Mouse (Mus musculus): Measurements from ENCODE around the gene Scrt2. TPM values are rescaled to one million over a fixed set of nuclear protein-coding genes. Genes with fewer than 3 reads are reported as not detected.
A peak's percentile ranks its signal among the peaks of the same experiment; 100 is the strongest.

The Scrt2 gene
- polyA plus RNA-seq (2015; fragmentation: Nextera tagmentation; extraction: Ambion mirVana), result not detected in 2 replicates

DNA sequence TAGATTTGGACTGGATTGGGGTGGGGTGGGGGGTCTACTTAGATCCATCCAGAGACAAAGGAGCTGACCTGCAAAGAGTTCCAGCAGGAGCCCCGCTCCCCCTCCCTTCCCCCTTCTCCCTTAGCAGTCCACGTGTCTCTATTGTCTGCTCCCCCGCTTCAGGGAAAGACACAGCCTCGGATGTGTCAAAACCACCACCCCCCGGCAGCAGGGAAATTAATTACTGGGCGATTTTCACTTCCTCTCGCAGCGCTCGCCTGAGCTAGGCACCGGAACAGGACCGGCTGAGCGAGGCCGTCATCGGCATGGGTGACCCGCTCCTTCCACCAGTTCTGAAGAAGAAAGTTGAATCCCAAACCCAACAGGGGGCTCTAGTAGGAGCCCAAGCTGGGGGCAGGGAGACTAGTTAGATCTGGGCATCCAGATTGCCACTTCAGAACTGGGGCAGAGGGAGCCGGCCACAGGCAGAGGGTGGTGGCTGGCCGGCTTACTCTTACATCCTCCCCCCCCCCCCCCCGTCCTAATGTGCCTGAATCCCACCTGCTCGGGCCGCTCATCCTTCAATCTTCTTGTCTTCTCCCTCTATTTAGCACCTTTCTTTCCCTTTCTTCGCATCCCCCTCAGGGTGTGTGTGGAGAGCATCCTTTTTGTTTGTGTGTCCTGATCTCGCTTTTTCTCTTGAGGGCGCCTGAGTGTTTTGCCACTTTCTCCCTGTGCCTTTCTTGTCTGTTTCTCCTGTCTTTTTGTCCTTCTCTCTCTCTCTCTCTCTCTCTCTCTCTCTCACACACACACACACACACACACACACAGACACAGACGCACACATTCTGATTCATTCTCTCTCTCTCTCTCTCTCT, at the start of gene Scrt2:
Gene Scrt2, plus strand, starts transcription at position 845 of the 857 bp plus-strand sequence.
- Histone ChIP-seq H3K4me2 (replicated peaks; ENCODE audit: low read depth, low read length) (peak within 1 kb of the TSS; percentile 42), H3K9ac (replicated peaks; ENCODE audit: low read depth) (no peak within 1 kb of the TSS), H3K4me3 (ENCODE audit: low read depth, low read length) (no peak within 1 kb of the TSS), H3K27ac (ENCODE audit: low read length) (no peak within 1 kb of the TSS), H3K9me3 (ENCODE audit: low read length) (no peaks in the 10 kb centered on the region), H3K27me3 (replicated peaks; ENCODE audit: insufficient read depth, low read length) (peaks cover 45% of the 10 kb centered on the region), H3K4me1 (ENCODE audit: insufficient read depth, low read depth, low read length) (0 out of 2 replicates have a peak, but pooled peaks cover 4% of the 10 kb centered on the region), H3K36me3 (ENCODE audit: insufficient read depth, low read length) (no peaks in the 10 kb centered on the region)
- no peak for ATAC-seq
- no peak for TF ChIP-seq EP300 (IDR thresholded peaks at IDR 0.05)
- no peak for TF ChIP-seq CTCF (IDR thresholded peaks at IDR 0.05)
- 1% methylated on average over 24 of the region's 24 CpGs for WGBS
- DNase-seq (ENCODE audit: low spot score), result no peak

DNA sequence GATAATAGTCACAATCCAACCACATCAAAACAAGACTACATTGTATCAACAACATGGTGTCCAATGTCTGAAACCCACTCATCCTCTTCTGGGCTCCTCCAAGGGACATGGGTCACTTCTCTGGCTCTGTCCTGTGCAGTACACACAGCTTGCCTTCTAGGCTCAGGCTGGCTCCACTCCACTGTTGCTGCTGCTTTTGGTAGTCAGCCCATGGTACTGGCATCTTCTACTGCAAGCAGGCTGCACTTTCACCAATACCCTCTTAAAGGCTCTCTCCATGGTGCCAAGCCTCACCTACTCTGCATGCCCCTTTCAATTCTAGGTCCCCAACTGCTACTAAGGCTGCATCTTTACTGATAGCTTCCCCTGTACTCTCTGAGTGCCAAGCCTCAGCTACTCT, 41.2 kb upstream of the Scrt2 start:
- Histone ChIP-seq H3K4me3 (ENCODE audit: low read depth, low read length) (no peak overlapping the region), H3K27me3 (replicated peaks; ENCODE audit: insufficient read depth, low read length) (no peaks in the 10 kb centered on the region), H3K4me2 (replicated peaks; ENCODE audit: low read depth, low read length) (no peak overlapping the region), H3K36me3 (ENCODE audit: insufficient read depth, low read length) (no peaks in the 10 kb centered on the region), H3K27ac (ENCODE audit: low read length) (no peak overlapping the region), H3K4me1 (ENCODE audit: insufficient read depth, low read depth, low read length) (no peaks in the 10 kb centered on the region), H3K9ac (replicated peaks; ENCODE audit: low read depth) (no peak overlapping the region), H3K9me3 (ENCODE audit: low read length) (no peaks in the 10 kb centered on the region)
- ATAC-seq (no peak), DNase-seq (ENCODE audit: low spot score) (no peak)
- no peak for TF ChIP-seq EP300 (IDR thresholded peaks at IDR 0.05)
- TF ChIP-seq CTCF (IDR thresholded peaks at IDR 0.05), result no peak

DNA sequence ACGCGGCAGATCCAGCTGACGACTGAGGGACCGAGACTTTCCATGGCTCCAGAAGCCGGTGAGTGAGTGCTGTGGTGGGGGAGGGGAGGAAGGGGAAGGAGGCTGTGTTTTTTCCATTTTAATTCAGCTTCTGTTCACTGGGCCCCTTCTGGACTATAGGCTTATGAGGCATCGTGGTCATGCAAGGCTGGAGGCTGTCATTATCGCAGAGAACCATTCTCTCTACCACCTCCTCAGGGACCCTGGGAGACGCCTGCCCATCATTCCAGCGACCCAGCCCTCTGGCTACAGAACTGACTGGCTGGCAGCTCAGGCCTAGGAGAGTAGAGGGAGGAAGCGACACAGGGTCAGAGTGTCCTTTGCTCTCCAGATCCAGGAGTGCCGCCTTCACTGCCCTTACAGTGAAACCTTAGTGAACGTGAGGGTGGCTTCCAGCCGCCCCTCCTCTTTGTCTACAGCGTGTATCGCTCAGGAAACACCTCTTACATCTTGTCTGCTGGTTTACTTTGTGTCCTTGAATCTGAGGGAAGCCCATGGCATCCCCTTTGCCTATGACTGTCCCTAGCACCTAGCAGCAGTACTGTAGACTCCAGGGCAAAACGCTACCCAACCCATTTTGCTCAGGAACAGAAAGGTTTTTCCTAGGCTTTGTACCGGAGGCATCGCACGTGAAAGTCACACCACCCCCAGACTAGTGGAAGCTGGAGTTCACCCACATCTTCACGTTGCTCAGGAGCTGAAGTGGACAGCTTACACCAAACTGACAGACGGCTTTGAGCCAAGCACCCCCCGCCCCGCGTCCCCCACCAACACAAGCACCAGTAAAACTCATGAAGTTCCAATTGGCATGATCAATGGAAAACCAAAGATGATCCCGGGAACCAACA, 34.0 kb upstream of the Scrt2 start:
- Histone ChIP-seq H3K27me3 (replicated peaks; ENCODE audit: insufficient read depth, low read length) (peaks cover 45% of the 10 kb centered on the region), H3K36me3 (ENCODE audit: insufficient read depth, low read length) (no peaks in the 10 kb centered on the region), H3K9me3 (ENCODE audit: low read length) (no peaks in the 10 kb centered on the region), H3K27ac (ENCODE audit: low read length) (no peak overlapping the region), H3K9ac (replicated peaks; ENCODE audit: low read depth) (no peak overlapping the region), H3K4me1 (ENCODE audit: insufficient read depth, low read depth, low read length) (peaks cover 10% of the 10 kb centered on the region), H3K4me2 (replicated peaks; ENCODE audit: low read depth, low read length) (no peak overlapping the region), H3K4me3 (ENCODE audit: low read depth, low read length) (no peak overlapping the region)
- ATAC-seq (no peak), DNase-seq (ENCODE audit: low spot score) (no peak)
- no peak for TF ChIP-seq EP300 (IDR thresholded peaks at IDR 0.05)
- TF ChIP-seq CTCF (IDR thresholded peaks at IDR 0.05), result no peak
- 3% methylated on average over 25 of the region's 25 CpGs for WGBS

DNA sequence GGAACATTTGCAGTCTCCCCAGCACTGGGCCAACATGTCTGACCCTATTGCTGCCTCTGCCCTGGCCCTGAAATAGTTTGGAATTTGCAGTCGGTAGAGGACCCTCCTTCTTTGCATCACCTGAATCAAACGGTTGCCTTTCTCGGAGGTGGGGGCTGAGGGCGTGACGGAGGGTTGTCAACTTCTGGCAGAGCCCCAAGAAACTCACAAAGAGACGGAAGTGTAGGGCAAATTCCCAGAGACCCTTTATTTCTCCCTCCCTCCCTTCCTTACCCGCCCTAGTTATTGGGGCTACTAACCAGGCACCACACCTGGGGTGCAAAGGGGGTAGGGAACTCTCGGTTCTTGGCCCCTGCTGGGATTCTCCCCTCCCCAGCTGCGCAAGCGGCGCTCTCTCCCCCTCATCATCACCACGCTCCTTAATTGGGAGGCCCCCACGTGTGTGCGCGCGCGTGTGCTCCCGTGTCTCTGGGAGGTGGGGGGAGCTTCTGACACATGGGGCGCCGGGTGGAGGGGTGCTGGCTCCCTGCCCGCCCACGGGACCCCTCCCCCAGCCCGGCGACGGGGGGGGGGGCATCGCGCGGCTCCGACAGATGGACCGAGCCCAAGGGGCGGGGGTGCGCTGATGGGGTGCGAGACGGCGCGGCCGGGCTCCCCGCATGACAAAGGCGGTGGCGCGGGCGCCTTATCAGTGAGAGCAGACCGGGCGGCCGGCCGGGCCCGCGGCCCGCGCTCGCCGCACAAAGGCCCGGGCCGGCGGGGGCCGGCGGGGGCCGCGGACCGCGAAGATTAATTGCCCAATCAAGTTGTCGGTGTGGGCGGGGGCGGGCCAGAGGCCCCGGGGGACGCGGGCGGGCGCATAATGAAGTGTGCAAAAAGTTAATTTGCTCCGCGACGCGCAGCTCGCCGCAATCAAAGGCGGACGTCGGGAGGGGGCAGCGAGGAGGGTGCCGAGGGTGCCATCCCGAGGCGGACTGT, 33.0 kb upstream of the Scrt2 start:
- H3K27me3 ChIP-seq (replicated peaks; ENCODE audit: insufficient read depth, low read length), result peaks cover 45% of the 10 kb centered on the region
- WGBS, result 2% methylated on average over 52 of the region's 82 CpGs

DNA sequence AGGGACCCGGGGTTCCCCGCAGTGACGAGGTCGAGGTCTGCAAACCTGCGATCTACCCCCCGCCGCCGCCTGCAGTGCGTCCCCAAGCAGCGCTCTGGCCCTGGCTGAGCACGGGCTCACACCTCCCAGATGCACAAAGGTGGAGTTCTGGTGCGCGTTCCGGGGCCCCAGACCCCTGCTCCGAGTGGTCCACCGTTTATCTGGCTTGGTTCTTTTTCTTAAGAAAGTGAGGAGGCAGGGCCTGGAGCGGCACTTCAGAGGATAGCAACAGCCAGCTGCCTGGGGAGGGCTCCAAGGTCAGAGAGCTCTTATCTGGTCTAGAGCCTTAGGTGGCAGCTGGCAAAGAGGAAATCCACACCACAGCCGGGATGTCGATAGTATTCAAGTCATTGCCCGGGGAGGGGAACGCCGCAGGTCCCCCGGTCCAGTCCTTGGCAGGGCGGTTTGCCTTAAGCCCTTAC, 32.3 kb upstream of the Scrt2 start:
- Histone ChIP-seq H3K9ac (replicated peaks; ENCODE audit: low read depth) (0 out of 2 replicates have a peak overlapping the region, but pooled peaks have one; percentile 1), H3K4me1 (ENCODE audit: insufficient read depth, low read depth, low read length) (peaks cover 10% of the 10 kb centered on the region), H3K27ac (ENCODE audit: low read length) (no peak overlapping the region), H3K36me3 (ENCODE audit: insufficient read depth, low read length) (no peaks in the 10 kb centered on the region), H3K4me2 (replicated peaks; ENCODE audit: low read depth, low read length) (peak overlapping the region; percentile 69), H3K4me3 (ENCODE audit: low read depth, low read length) (peak overlapping the region; percentile 40), H3K9me3 (ENCODE audit: low read length) (no peaks in the 10 kb centered on the region), H3K27me3 (replicated peaks; ENCODE audit: insufficient read depth, low read length) (peaks cover 45% of the 10 kb centered on the region)
- under 1% methylated on average over 24 of the region's 24 CpGs for WGBS
- ATAC-seq (no peak), DNase-seq (ENCODE audit: low spot score) (no peak)
- TF ChIP-seq CTCF (IDR thresholded peaks at IDR 0.05) (no peak), EP300 (IDR thresholded peaks at IDR 0.05) (no peak)

More for the DNA sequence above, 33.0 kb upstream of the Scrt2 start:
- Histone ChIP-seq H3K9me3 (ENCODE audit: low read length) (no peaks in the 10 kb centered on the region), H3K36me3 (ENCODE audit: insufficient read depth, low read length) (no peaks in the 10 kb centered on the region), H3K9ac (replicated peaks; ENCODE audit: low read depth) (0 out of 2 replicates have a peak overlapping the region, but pooled peaks have one; percentile 1), H3K4me1 (ENCODE audit: insufficient read depth, low read depth, low read length) (peaks cover 10% of the 10 kb centered on the region), H3K4me3 (ENCODE audit: low read depth, low read length) (peak overlapping the region; percentile 40), H3K27ac (ENCODE audit: low read length) (no peak overlapping the region), H3K4me2 (replicated peaks; ENCODE audit: low read depth, low read length) (peak overlapping the region; percentile 69)
- TF ChIP-seq CTCF (IDR thresholded peaks at IDR 0.05) (no peak), EP300 (IDR thresholded peaks at IDR 0.05) (no peak)
- ATAC-seq, result peak; percentile 25; the same call in 1 of the 2 replicates
- no peak for DNase-seq (ENCODE audit: low spot score)
